Mouse (Mus musculus) embryonic stem cell, embryonic (primary cell): Measurements from ENCODE around the gene Cilp2.

Experiments
- CTCF ChIA-PET, 4 experiments: fragments of 300-600 bp in 2 of 4; fragments of 350-600 bp in 2 of 4; sonication (Branson Sonifier 250); formaldehyde crosslinking; loops; one replicate each; lab custom pipeline; 2022; ENCODE audit warnings: inconsistent platforms in 2 of 4; lab: Charles Lee
- POLR2A ChIA-PET, 4 experiments: fragments of 300-600 bp in 2 of 4; fragments of 350-600 bp in 2 of 4; sonication (Branson Sonifier 250); formaldehyde crosslinking; loops; one replicate each; lab custom pipeline; 2022; ENCODE audit warnings: antibody characterized with exemption in 4 of 4, inconsistent platforms in 1 of 4; lab: Charles Lee

Gene Cilp2

DNA sequence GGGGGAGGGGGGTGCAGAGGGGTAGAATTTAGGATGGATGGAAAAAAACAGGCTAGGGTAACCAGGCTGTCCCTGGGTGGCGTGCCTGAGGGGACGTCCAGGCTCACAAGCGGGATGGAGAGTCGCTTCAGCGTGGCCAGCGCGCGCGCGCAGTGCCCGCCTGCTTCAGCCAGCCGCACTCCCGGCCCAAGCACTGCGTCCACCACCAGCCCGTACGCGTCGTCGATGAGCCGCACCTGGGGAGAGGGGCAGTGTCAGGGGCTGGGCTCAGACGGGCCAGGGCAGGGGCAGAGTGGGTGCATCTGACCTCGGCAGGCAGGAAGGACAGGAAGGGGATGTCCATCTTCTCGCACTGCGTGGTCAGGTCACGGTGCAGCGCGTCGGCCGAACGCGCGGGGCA lies 1.4 kb upstream of the Cilp2 start:
- POLR2A ChIA-PET, result interaction anchor here (0.6 to 1.3 kb wide), 5 partner anchors 9 to 67 kb away, joined by 3 to 6 read pairs (median 3); partner anchors contain the start of gene Lpar2 (in 1 of the 4)

DNA sequence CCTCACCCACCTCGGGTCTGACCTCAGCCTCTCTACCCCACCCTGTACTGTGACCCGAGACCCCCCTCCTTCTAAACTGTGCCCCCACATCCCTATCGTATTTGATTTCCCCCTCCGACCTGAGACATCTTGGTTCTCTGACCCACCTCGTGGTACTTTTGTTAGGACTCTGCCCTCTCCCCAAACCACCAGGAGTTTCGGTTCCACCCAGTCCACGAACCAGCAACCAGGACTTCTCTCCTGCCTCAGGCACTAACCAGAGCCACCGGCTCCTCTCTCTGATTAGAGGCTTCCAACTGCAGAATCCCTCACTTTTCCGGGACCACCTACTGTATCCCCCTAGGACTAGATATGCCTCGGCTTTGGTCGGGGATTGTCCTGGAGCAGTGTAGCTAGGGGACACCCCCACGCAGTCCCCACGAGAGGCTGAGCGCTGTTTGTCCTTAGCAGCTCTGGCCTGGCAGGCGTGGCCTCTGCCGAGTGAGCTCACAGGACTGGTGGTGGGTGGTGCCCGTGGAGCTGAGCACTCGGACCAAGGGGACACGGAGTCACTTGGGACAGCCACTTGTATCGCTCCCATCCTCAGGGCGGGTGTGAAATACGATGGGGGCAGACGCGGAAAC lies 868 bp upstream of the Cilp2 start:
- ChIA-PET CTCF (interaction anchor here in 1 of 4 experiments (0.9 to 1.5 kb wide), 2 partner anchors 13 to 263 kb away, joined by 3 to 5 read pairs; partner anchors contain the start of gene Zfp868), POLR2A (interaction anchor here (0.5 to 6.2 kb wide), 9 partner anchors 8 to 263 kb away, joined by 3 to 32 read pairs (median 4); partner anchors contain the start of genes Lpar2 (in 1 of the 4), Ndufa13 (in 1 of the 4), Tssk6 (in 1 of the 4) and Yjefn3 (in 1 of the 4))

More for the DNA sequence above, 1.4 kb upstream of the Cilp2 start:
- CTCF ChIA-PET, result interaction anchor here in 1 of 4 experiments (0.9 kb wide), 1 partner anchor 13 kb away, joined by 3 read pairs; no protein-coding TSS in a partner anchor

DNA sequence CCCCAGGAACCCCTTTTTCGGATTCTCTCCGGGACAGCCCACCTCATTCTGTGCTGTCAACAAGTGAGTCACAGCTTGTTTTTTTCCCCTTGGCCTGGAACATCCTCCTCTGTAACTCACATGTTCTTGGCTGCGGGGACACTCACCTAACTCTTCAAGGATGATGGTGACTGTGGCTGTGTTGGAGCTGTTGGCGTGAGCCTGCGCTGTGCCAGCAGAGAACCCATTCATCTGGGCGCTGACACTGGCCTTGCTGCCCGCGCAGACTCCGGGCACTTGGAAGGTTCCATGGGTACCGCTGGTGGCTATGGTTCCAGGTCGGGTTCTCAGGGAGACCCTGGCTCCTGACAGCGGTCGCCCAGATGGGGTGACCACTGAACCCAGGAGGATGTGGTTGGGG lies 3.3 kb downstream of the Cilp2 start:
- CTCF ChIA-PET, result interaction anchor here in 3 of 4 experiments (0.6 to 1.7 kb wide), 9 partner anchors 8 to 730 kb away, joined by 3 to 5 read pairs (median 3); partner anchors contain the start of genes Ndufa13 (in 1 of the 3), Yjefn3 (in 1 of the 3) and Zfp868 (in 1 of the 3)
- POLR2A ChIA-PET, result interaction anchor here in 3 of 4 experiments (0.8 to 6.2 kb wide), 17 partner anchors 8 to 259 kb away, joined by 3 to 32 read pairs (median 6); partner anchors contain the start of genes Atp13a1 (in 1 of the 3), Lpar2 (in 1 of the 3), Ndufa13 (in 1 of the 3) and Pbx4 (in 1 of the 3)

DNA sequence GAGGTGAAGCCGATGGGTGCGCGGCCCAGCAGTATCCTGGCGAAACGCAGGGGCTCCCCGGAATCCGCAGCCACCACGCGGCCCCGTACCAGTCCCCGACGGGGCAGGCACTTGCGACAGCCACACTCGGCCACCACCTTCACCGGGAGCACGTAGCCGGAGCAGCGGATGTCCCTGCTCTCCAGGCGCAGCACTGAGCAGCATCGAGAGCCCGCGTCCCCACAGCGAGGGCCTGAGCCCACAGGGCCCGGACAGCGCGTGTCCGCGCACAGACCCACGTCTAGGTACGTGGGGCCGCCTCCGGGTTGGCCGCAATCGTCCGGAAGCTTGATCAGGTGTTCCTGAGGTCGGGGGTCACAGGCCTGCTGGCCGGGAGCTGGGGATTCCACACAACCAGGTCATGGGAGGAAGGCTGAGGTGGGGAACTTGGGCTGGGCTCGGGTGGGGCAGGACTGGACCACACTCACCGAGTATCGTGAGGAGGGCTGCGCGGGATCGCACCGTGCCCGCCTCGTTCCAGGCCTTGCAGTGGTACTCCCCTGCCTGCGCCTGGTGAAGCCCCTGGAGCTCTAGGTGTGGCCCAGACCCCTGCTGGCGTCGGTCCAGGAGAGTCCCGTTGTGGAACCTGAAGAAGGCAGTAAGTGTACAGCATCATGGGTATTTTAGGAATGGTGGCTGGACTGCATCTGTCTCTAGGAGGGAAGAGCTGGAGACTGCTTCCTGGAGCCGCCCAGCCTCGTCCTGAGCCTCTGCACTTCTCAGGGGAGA lies 4.5 kb downstream of the Cilp2 start:
- ChIA-PET POLR2A (interaction anchor here in 2 of 4 experiments (0.6 to 6.2 kb wide), 22 partner anchors 8 to 308 kb away, joined by 3 to 32 read pairs (median 4); partner anchors contain the start of genes Ndufa13 (in 2 of the 2), Tssk6 (in 2 of the 2), Yjefn3 (in 2 of the 2) and Atp13a1 (in 1 of the 2)), CTCF (interaction anchor here in 3 of 4 experiments (0.6 to 1.7 kb wide), 11 partner anchors 11 to 997 kb away, joined by 3 to 6 read pairs (median 4); partner anchors contain the start of genes Ndufa13 (in 1 of the 3), Yjefn3 (in 1 of the 3) and Zfp868 (in 1 of the 3))

DNA sequence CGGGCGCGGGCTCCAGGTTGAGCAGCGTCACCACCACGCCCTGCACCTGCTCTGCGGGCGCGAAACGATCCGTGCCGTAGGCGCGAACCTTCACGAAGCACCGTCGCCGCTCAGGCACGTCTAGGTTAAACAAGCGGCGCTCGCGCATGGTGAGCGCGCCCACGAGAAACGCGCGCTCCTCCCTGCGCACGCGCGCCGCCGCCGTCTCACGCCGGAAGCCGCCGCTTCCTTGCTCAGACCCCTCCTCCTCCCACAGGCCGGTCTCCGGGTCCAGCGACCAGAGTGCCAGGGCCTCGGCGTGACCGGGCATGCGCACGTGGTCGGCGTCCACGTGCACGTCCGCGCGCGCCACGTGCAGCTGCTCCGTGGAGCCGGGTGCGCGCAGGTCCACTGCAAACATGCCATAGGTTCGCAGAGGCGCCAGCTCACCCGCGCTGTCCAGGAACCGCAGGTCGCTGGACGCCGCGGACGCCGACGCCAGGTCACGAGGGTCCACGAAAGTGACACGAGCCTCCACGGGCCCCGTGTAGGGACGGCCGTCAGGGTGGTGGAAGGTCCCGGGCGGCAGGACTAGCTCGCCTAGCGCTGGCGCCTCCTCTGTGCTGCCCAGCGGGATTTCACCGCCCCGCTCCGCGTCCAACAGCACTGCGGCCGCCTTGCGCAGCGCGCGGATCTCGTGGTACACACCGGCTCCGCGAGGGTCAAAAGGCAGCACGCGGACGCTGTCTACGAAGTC lies 5.3 kb downstream of the Cilp2 start:
- POLR2A ChIA-PET, result interaction anchor here in 3 of 4 experiments (0.6 to 6.2 kb wide), 13 partner anchors 9 to 701 kb away, joined by 3 to 32 read pairs (median 4); partner anchors contain the start of genes Ndufa13 (in 2 of the 3), Yjefn3 (in 2 of the 3), Tssk6 (in 1 of the 3) and Zfp868 (in 1 of the 3)
- CTCF ChIA-PET, result interaction anchor here in 2 of 4 experiments (0.6 to 1.7 kb wide), 4 partner anchors 12 to 31 kb away, joined by 3 to 6 read pairs (median 4); partner anchors contain the start of genes Ndufa13 (in 1 of the 2) and Yjefn3 (in 1 of the 2)

DNA sequence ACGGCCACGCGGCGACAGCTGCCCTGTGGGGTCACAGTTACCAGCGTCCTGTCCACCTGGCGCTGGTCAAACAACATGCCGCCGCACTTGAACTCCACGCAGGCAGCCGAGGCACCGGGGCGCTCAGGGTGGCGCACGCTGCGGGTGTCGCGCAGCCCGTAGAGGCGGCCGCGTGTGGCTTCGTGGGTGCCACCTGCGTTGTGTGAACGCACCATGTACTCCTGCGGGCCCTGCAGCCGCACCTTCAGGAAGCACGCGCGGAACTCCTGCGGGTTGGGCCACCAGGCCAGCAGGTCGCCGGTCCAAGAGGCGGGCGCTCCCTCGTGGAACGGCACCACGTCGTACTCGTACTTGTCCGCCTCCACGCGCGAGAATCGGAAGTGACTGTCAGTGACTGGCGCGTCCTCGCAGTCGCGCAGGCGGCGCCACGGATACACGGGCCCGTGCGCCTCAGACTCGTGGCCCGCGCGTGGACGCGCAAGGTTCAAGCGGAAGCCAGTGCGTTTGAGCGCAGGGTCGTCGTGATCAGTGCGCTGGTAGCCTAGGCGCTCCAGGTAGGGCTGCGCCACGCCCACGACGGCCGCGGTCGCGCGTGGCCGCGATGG lies 6.1 kb downstream of the Cilp2 start:
- POLR2A ChIA-PET, result interaction anchor here in 1 of 4 experiments (1.1 to 1.7 kb wide), 2 partner anchors 10 to 21 kb away, joined by 3 to 4 read pairs; partner anchors contain the start of genes Ndufa13 and Yjefn3

DNA sequence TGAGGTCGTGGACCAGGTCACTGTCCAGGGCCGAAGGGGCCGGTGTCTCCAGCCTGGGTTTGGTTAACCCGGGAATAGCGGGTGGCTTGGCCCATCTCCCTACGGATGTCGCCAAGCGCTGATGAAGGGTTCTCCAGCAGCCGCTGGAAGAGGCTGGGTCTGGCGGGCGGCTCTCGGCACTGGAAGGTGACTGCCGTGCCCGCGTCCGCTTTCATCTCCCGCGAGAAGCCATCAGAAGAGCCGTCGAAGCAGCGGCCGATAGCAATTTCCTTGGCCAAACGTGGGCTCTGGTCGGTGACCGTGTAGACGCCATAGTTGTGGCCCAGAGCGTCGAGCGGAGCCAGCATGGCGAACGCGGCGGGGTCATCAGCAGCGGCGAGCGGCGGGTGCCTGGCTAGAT lies 6.6 kb downstream of the Cilp2 start:
- ChIA-PET POLR2A (interaction anchor here in 1 of 4 experiments (1.0 kb wide), 2 partner anchors 21 to 23 kb away, joined by 3 read pairs; partner anchors contain the start of genes Ndufa13, Tssk6 and Yjefn3), CTCF (interaction anchor here in 1 of 4 experiments (1.1 kb wide), 1 partner anchor 10 kb away, joined by 3 read pairs; no protein-coding TSS in a partner anchor)

More for the DNA sequence above, 6.1 kb downstream of the Cilp2 start:
- CTCF ChIA-PET, result interaction anchor here in 1 of 4 experiments (1.7 kb wide), 1 partner anchor 13 kb away, joined by 6 read pairs; no protein-coding TSS in a partner anchor

DNA sequence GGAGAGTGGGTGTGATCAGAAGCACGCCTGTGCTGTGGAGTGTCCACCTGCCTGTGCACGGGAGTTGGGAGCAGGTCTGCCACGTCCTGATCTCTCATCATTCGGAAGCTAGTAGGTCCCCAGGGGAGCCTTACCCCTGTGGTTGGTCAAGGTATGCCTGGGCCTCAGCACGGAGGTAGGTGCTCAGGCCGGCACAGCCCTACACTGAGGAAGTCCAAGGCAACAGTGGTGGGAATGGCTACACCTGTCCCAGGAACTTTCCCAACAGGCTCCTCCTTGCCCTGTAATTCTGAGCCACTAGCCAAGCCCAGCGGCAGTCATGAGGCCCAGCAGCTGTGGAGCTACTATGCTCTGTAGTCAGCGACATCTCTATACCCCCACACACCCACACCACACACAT lies 7.8 kb downstream of the Cilp2 start:
- CTCF ChIA-PET, result interaction anchor here in 1 of 4 experiments (0.7 to 1.1 kb wide), 3 partner anchors 8 to 29 kb away, joined by 3 to 4 read pairs (median 3); partner anchors contain the start of gene Cilp2
- POLR2A ChIA-PET, result interaction anchor here in 3 of 4 experiments (0.6 to 1.5 kb wide), 7 partner anchors 9 to 59 kb away, joined by 3 to 9 read pairs (median 3); no protein-coding TSS in a partner anchor

DNA sequence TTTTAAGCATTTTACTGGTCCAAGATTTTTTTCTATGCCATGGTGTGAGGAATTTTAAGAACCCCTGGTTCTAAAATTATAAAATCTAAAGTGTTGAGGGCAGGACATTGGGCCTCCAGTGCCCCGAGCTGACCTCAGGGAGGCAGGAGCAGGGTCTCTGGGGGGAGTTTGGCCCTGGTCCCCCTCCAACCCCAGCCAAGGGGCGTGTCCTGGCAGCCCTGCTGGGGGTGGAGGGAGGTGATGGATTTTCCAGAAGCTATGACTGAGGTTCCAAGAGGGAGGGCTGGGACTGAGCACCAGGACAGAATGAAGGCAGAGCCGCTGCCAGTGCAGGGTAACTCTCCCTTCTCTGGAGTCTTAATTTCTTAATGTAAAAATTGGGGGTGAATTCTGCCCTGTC lies 9.5 kb downstream of the Cilp2 start:
- ChIA-PET POLR2A (interaction anchor here in 2 of 4 experiments (0.6 to 1.2 kb wide), 3 partner anchors 9 to 29 kb away, joined by 3 to 4 read pairs (median 3); partner anchors contain the start of gene Cilp2 (in 1 of the 2)), CTCF (interaction anchor here in 1 of 4 experiments (1.0 to 2.0 kb wide), 2 partner anchors 16 to 124 kb away, joined by 3 to 5 read pairs; no protein-coding TSS in a partner anchor)

DNA sequence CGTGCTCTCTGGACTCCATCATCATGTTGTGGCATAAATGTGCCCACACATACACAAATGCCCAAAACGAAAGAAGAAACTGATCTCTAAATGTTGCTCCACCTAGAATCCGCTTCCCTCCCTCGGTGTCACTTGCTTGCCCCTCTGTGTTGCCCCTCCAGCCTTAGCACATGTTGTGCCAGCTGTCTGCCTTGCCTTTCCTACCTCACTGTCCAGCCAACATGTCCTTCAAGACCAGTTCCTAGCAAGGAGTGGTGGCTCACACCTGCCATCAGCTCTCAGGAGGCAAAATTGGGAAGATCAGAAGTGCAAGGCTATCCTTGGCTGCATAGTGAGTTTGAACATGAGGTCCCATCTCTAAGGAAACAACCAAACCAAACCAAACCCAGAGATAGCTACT lies 10.1 kb downstream of the Cilp2 start:
- CTCF ChIA-PET, result interaction anchor here in 3 of 4 experiments (0.7 to 3.1 kb wide), 4 partner anchors 13 to 160 kb away, joined by 3 to 9 read pairs (median 4); no protein-coding TSS in a partner anchor
- POLR2A ChIA-PET, result interaction anchor here in 2 of 4 experiments (0.7 to 3.3 kb wide), 5 partner anchors 8 to 29 kb away, joined by 3 to 10 read pairs (median 4); no protein-coding TSS in a partner anchor

DNA sequence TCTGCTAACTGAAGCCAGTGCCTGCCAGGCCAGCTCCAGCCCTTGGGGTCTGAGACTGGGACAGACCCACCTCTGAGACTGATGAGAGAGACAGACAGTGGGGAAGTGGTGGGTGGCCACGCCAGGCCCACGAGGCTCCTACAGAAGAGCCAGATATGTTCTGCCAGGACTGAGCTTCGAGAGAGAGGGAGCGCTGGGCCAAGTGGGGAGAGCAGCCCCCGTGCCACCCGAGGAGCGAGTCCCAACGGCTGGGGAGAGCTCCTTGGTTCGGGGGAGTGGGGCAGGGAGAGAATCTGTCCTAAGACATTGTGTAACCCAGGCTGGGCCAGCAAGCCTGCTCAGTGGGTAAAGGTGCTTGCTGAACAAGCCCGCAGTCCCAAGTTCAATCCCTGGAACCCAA lies 10.5 kb downstream of the Cilp2 start:
- CTCF ChIA-PET, result interaction anchor here in 3 of 4 experiments (0.7 to 3.1 kb wide), 7 partner anchors 7 to 252 kb away, joined by 3 to 9 read pairs (median 4); partner anchors contain the start of gene Zfp868 (in 1 of the 3)
- POLR2A ChIA-PET, result interaction anchor here in 2 of 4 experiments (0.7 to 3.3 kb wide), 5 partner anchors 9 to 28 kb away, joined by 3 to 10 read pairs (median 4); no protein-coding TSS in a partner anchor

DNA sequence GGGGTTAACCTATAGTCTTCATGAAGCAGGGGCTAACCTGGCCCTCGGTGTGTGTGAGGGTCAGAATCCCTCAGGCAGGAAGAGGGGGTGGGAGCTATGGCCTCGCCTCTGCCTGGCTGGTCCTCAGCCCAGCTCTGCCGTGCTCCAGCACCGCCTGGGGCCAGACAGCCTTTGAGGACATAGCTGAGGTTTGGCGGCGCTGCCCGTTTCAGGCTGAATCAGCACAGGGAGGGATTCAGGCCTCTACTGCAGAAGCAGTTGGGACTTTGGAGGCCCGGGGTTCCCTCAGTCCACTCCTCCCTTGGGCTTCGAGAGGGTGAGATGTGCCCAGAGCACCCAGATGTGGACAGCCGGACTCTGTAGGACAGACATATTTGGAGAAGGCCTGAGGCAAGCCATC lies 11.4 kb downstream of the Cilp2 start:
- POLR2A ChIA-PET, result interaction anchor here in 2 of 4 experiments (1.0 to 3.3 kb wide), 14 partner anchors 8 to 337 kb away, joined by 3 to 10 read pairs (median 3); partner anchors contain the start of genes Cilp2 (in 2 of the 2), Ndufa13 (in 1 of the 2), Tssk6 (in 1 of the 2) and Yjefn3 (in 1 of the 2)
- CTCF ChIA-PET, result interaction anchor here in 3 of 4 experiments (1.1 to 3.1 kb wide), 11 partner anchors 8 to 547 kb away, joined by 3 to 9 read pairs (median 4); partner anchors contain the start of gene Zfp868 (in 1 of the 3)

DNA sequence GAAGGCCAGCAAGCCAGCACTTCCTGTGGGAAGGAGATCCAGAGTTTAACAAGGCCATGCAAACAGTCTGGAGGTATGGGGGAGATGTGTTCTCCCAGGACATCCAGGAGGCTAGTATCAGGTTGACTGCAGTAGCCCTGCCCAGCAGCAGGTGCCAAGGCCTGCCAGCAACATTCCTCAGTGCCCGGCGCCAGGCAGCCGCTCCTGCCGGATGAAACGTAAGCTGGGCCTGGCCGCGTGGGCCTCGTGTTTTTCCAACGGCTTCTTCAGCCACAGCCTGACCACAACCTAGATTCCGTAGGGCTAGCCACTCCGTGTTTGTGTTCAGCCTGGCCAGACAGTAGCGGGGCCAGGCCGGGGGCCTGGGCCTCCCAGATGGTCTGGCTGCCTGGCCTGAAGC lies 12.8 kb downstream of the Cilp2 start:
- CTCF ChIA-PET, result interaction anchor here in 3 of 4 experiments (1.1 to 3.1 kb wide), 8 partner anchors 13 to 546 kb away, joined by 3 to 9 read pairs (median 7); no protein-coding TSS in a partner anchor

DNA sequence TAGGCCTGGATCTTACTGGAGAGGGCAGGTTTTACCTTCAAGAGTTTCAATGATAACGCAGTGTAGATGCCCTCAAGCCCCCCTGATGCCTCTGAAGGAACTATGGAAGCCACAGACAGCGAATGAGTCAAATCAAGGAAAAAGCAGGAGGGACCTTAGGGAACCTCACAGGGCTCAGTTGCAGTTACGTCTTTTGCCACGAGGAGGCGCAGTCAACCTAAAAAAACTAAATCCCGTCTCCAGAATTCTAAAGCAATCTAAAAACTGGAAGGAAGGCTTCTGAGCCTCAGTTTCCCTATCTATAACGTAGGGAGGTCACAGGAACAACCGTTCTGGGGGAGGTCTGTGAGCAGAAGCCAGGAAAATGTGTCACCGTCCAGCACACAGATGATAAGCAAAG lies 13.3 kb downstream of the Cilp2 start:
- CTCF ChIA-PET, result interaction anchor here in 2 of 4 experiments (1.6 to 1.7 kb wide), 2 partner anchors 16 to 127 kb away, joined by 5 to 8 read pairs; no protein-coding TSS in a partner anchor
- POLR2A ChIA-PET, result interaction anchor here in 1 of 4 experiments (3.3 kb wide), 1 partner anchor 20 kb away, joined by 10 read pairs; no protein-coding TSS in a partner anchor

More for the DNA sequence above, 12.8 kb downstream of the Cilp2 start:
- POLR2A ChIA-PET, result interaction anchor here in 3 of 4 experiments (0.8 to 3.3 kb wide), 7 partner anchors 13 to 214 kb away, joined by 3 to 10 read pairs (median 4); partner anchors contain the start of gene Cilp2 (in 1 of the 3)

DNA sequence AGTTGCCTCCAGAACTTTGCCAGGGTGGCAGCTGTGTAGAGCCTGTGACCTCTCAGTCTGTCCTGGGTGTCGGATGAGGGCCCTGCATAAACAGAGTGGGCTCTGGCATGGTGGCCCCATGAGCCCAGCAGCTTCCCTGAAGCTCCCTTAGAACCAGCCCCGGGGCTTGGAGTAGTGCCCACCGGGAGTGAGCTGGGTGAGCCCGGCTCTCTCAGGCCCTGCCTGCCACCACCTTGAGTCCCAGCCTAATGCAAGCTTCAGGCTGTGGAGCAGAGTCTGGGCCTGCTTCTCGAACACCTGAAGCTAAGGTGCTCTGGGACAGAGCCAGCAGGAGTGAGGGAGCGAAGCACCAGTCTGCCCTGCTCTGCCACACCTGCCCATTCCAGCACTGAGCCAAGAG lies 16.6 kb downstream of the Cilp2 start:
- ChIA-PET POLR2A (no interaction called here), CTCF (interaction anchor here in 2 of 4 experiments (1.4 to 1.5 kb wide), 2 partner anchors 20 to 246 kb away, joined by 3 read pairs; partner anchors contain the start of gene Zfp868 (in 1 of the 2))
